Mouse (Mus musculus) heart, embryonic 16.5 days (tissue): ENCODE results near the gene Akap1. TPM values are rescaled to one million over a fixed set of nuclear protein-coding genes. Genes with fewer than 3 reads are reported as not detected.
A peak's percentile ranks its signal among the peaks of the same experiment; 100 is the strongest.

Source experiments
- ATAC-seq: fragments of 200-750 bp; cut with Nextera tagmentation; replicated peaks from 2 replicates; pipeline ENCODE4 v1.8.0; 2017; ENCODE audit warnings: moderate number of reproducible peaks; ENCODE audit not compliant: insufficient read depth, low FRiP score; ENCODE audit errors: extremely low read depth
- H3K27ac ChIP-seq: fragments of 300-500 bp; sonication (generic); 2 replicates; pipeline ENCODE4 v1.5.1; 2014; ENCODE audit warnings: mild to moderate bottlenecking, low read length, control low read depth, moderate library complexity
- H3K27me3 ChIP-seq: fragments of 300-500 bp; sonication (generic); 2 replicates; pipeline ENCODE4 v1.6.1; 2014; ENCODE audit warnings: low read length, mixed read lengths; ENCODE audit not compliant: control insufficient read depth, insufficient read depth
- H3K36me3 ChIP-seq: fragments of 300-500 bp; sonication (generic); 2 replicates; pipeline ENCODE4 v1.6.1; 2014; ENCODE audit not compliant: control insufficient read depth, insufficient read depth
- H3K4me1 ChIP-seq: fragments of 300-500 bp; sonication (generic); 2 replicates; pipeline ENCODE4 v1.6.1; 2014; ENCODE audit warnings: low read length, mixed read lengths; ENCODE audit not compliant: control insufficient read depth, insufficient read depth
- H3K4me2 ChIP-seq: fragments of 300-500 bp; sonication (generic); 2 replicates; pipeline ENCODE4 v1.6.1; 2014; ENCODE audit warnings: low read depth, mild to moderate bottlenecking, control low read depth, low read length
- H3K4me3 ChIP-seq: fragments of 300-500 bp; sonication (generic); 2 replicates; pipeline ENCODE4 v1.5.1; 2014; ENCODE audit warnings: mild to moderate bottlenecking, control low read depth, low read length
- H3K9ac ChIP-seq: fragments of 300-500 bp; sonication (generic); 2 replicates; pipeline ENCODE4 v1.6.1; 2014; ENCODE audit warnings: low read length, control low read depth
- H3K9me3 ChIP-seq: fragments of 300-500 bp; sonication (generic); replicated peaks from 2 replicates; pipeline ENCODE4 v1.6.1; 2016; ENCODE audit warnings: low read length; ENCODE audit not compliant: control insufficient read depth
- WGBS: fragments of 180-500 bp; shearing (Covaris S2); extraction: QIAGEN DNeasy Blood & Tissue Kit; methylation state at CpG from one replicate; pipeline ENCODE4 v1.1.7; 2014; 5-methylcytosine and 5-hydroxymethylcytosine counted together
- polyA plus RNA-seq: library from polyadenylated mRNA; unstranded; fragments of >200 nt; fragmentation: Nextera tagmentation; extraction: Ambion mirVana; gene quantifications from 2 replicates; pipeline ENCODE4 v1.2.1, GENCODE M21; 2015

Akap1 gene
- polyA plus RNA-seq, 1 experiment from 2014 or later, result 58.0 TPM

DNA sequence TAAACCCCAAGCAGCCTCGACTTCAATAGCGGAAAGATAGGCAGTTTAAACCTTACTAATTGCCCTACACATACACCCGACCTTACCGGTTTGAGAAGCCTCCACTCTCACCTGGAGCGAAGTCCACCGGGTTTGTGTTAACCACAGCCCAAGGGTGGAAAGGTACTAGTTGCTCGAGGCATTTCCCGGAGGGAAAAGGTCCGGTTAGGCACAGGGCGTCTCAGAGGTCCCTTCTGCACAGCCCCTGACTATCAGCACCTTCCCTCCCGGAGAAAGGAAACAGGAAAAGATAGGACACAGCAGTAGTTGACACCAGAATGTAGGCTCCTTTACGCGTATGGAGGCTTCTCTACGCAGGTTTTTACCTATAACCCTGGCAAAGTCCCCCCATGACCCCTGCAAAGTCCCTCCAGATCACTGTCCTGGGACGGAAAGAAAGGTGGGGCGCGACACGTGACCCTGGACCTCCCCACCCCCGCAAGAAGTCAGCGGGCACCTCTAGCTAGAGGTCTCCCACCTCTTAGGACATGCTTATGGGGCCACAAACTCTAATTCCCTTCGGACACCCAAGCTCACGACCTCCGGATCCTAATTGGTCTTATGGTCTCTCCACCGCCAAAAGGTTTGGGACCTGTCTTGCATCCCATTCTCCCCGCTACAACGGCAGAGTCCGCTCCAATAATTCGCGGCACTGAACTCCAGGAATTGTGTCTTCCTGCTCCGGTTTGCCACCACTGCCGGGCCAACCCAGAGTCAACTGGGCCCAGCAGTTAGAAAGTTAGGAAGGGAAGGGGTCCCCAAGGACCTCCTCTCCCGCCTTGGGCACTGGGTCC lies 1.1 kb downstream of the Akap1 start:
- no peak for ATAC-seq
- 1% methylated on average over 32 of the region's 32 CpGs for WGBS
- Histone ChIP-seq H3K4me3 (peak overlapping the region; percentile 94), H3K27me3 (no peaks in the 10 kb centered on the region), H3K27ac (peak overlapping the region; percentile 89), H3K9ac (peak overlapping the region; percentile 93), H3K4me1 (peaks cover 30% of the 10 kb centered on the region), H3K9me3 (no peaks in the 10 kb centered on the region), H3K4me2 (peak overlapping the region; percentile 88), H3K36me3 (no peaks in the 10 kb centered on the region)

DNA sequence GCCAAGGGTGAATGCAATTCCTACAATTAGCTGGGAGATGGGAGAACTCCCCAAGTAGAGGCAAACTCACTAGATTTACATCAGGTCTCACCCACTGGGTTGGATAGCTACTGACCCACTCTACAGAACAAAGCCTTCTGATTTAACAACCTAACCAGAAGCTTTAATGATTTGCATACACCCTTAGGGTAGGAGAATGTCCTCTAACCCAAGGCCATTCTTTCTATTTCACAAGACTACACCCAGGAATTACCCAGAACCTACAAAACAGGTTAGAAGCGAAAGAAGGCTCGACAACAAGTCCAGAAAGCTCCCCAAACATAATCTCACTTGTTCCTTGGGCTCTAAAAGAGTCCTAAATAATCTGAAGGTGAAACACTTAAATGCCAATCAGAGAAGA lies 2.0 kb downstream of the Akap1 start:
- Histone ChIP-seq H3K4me3 (peak overlapping the region; percentile 94), H3K27me3 (no peaks in the 10 kb centered on the region), H3K27ac (peak overlapping the region; percentile 89), H3K9ac (peak overlapping the region; percentile 93), H3K4me2 (peak overlapping the region; percentile 88), H3K36me3 (no peaks in the 10 kb centered on the region), H3K4me1 (peaks cover 34% of the 10 kb centered on the region), H3K9me3 (no peaks in the 10 kb centered on the region)
- no peak for ATAC-seq
- WGBS, result 69% methylated on average over 2 of the region's 2 CpGs

DNA sequence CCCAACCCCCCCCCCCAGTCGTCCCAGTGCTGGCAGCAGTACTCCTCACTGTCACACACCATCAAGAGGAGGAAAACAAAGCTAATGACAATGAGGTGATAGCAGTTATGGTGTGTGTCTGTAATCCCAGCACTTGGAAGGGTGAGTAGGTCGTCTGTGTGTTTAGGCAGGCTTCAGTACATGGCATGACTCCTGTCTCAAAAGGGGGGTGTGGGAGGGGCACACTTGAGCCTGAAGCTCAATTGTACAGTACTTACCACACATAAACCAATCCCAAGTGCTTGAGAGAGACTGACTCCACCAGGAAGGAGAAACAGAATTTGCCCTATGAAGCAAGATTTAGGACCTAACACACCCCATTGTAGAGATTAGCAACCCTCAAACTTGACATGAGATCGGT lies 3.3 kb downstream of the Akap1 start:
- peaks cover 47% of the 10 kb centered on the region for H3K4me1 ChIP-seq
- H3K9ac ChIP-seq, result peak overlapping the region; percentile 49
- H3K27ac ChIP-seq, result peak overlapping the region; percentile 25; the same call in 1 of the 2 replicates
- H3K4me2 ChIP-seq, result peak overlapping the region; percentile 27
- 37% methylated on average over 3 of the region's 3 CpGs for WGBS
- H3K27me3 ChIP-seq, result no peaks in the 10 kb centered on the region
- no peak overlapping the region for H3K4me3 ChIP-seq
- no peaks in the 10 kb centered on the region for H3K9me3 ChIP-seq
- no peak for ATAC-seq
- H3K36me3 ChIP-seq, result no peaks in the 10 kb centered on the region

DNA sequence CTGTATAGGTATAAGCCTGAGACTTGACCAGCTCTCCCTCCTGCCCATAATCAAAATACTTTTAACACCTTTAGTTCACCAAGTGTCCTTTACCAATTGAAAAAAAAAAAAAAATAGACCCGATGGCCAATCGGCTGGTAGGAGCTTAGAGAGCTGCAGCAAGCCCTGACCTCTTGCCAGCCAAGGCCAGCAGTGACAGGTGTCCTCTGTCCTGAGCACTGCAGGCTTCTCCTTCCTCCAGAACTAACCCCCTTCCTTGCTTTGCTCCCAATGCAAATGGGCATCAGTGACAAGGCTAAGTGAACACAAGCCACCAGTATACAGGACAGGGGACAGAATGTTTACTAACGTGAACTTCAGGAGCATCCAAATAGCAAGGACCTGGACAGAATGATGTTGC lies 3.7 kb downstream of the Akap1 start:
- H3K4me1 ChIP-seq, result peaks cover 52% of the 10 kb centered on the region
- no peak for ATAC-seq
- H3K27me3 ChIP-seq, result no peaks in the 10 kb centered on the region
- H3K4me3 ChIP-seq, result no peak overlapping the region
- no peaks in the 10 kb centered on the region for H3K9me3 ChIP-seq
- no peaks in the 10 kb centered on the region for H3K36me3 ChIP-seq
- H3K27ac ChIP-seq, result no peak overlapping the region
- H3K9ac ChIP-seq, result no peak overlapping the region
- 57% methylated on average over 3 of the region's 3 CpGs for WGBS
- no peak overlapping the region for H3K4me2 ChIP-seq

DNA sequence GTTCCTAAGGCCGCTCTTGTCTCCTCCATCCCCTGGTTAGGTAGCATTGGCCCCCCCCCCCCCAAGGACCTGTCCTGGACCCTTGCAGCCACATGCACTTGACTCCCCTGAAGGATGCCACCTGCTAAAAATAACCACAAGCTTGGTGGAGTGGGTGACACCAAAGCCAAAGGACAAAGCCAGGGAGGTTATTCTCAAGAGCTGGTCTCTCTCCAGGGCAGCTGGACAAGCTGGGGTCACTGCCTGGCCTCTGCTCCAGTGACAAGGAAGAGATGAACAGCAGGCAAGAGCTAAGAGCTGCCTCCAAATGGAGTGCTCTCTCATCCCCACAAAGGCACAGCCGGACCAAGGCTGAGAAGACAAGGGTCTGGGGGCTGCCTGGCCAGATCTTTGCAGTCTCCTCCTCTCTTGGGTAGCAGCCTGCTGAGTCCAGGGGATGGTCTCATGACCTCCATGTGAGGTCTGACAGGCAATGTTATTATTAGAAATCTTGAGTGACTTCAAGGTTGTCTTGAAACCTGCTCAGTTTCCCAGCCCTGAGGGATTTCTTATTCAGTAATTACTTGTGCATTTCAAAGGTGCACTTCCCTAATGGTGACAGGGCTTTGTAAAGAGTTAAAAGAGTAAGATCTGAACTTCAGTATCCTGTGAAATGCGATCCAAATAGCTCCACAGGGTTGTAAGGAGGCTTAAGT lies 6.9 kb downstream of the Akap1 start:
- no peaks in the 10 kb centered on the region for H3K9me3 ChIP-seq
- H3K27me3 ChIP-seq, result no peaks in the 10 kb centered on the region
- H3K36me3 ChIP-seq, result no peaks in the 10 kb centered on the region
- peak overlapping the region; percentile 63 for H3K9ac ChIP-seq
- 0 out of 2 replicates have a peak, but pooled peaks have one; percentile 34 for ATAC-seq
- H3K4me3 ChIP-seq, result no peak overlapping the region
- H3K4me1 ChIP-seq, result peaks cover 51% of the 10 kb centered on the region
- 34% methylated on average over 3 of the region's 3 CpGs for WGBS
- peak overlapping the region; percentile 41 for H3K4me2 ChIP-seq
- peak overlapping the region; percentile 95 for H3K27ac ChIP-seq

DNA sequence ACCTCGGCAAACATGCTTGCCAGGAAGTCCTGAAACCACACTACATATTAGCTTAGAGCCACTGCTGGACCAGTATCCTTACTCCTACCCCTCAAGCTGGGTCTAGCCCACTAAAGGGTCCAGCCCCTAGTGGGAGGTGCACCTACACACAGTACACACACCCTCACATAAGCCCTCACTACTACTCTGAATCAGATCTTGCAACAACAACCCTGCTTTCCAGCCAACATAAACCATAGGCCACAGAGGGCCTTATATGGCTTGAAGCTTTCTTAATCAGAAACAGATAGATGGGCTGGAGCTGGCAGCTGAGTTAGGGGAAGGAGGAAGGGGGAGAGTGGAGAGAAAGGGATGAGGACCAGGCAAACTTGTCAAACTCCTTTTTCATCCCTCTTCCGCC lies 8.0 kb downstream of the Akap1 start:
- Histone ChIP-seq H3K36me3 (no peaks in the 10 kb centered on the region), H3K4me1 (peaks cover 45% of the 10 kb centered on the region), H3K4me2 (no peak overlapping the region), H3K27me3 (no peaks in the 10 kb centered on the region), H3K9ac (0 out of 2 replicates have a peak overlapping the region, but pooled peaks have one; percentile 17), H3K4me3 (no peak overlapping the region), H3K27ac (peak overlapping the region; percentile 95), H3K9me3 (no peaks in the 10 kb centered on the region)
- WGBS, result 42% methylated on average over 2 of the region's 2 CpGs
- peak; percentile 28; the same call in 1 of the 2 replicates for ATAC-seq

DNA sequence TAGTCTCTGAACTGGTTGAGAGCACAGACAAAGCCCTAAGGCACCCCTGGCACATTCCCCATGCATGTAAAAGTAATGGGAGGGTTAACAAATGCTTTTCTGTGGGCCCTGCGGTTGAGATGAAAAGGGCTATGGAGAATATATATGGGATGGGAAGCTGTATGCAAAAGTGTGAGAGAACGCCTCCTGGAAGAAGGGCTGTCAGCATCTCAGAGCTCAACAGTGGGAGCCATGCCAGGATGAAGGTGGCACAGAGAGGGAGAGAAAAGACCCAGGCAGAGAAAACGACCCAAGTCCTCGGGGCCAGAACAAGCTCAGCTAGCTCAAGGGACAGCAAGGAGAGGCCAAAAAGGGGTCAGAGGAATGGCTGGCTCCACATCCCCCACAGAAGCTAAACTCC lies 8.6 kb downstream of the Akap1 start:
- ATAC-seq, result no peak
- H3K4me2 ChIP-seq, result no peak overlapping the region
- peak overlapping the region; percentile 95 for H3K27ac ChIP-seq
- 0 out of 2 replicates have a peak overlapping the region, but pooled peaks have one; percentile 17 for H3K9ac ChIP-seq
- no peaks in the 10 kb centered on the region for H3K27me3 ChIP-seq
- no peaks in the 10 kb centered on the region for H3K36me3 ChIP-seq
- H3K4me3 ChIP-seq, result no peak overlapping the region
- H3K9me3 ChIP-seq, result no peaks in the 10 kb centered on the region
- H3K4me1 ChIP-seq, result peaks cover 46% of the 10 kb centered on the region
- 34% methylated on average over 4 of the region's 4 CpGs for WGBS

DNA sequence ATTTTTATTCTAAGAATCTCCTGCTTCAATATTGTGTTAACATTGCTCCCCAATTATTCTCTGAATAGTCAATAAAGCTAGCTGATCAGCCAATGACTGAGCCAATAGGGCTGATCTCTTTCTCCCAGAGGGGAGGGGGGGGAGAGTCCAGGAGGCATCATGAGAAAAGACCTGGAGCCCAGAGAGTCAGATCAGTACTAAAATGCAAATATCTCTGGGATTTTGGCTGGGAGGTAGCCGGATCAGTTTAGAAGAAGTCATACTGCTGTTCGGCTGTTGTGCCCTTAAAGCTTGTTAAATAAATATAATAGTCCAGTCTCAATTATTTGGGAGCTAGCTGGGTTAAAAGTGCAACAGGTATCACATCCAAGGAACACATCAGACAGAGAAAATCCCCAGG lies 10.8 kb downstream of the Akap1 start:
- no peak overlapping the region for H3K9ac ChIP-seq
- peaks cover 53% of the 10 kb centered on the region for H3K4me1 ChIP-seq
- no peaks in the 10 kb centered on the region for H3K9me3 ChIP-seq
- 92% methylated on average over 2 of the region's 2 CpGs for WGBS
- H3K27ac ChIP-seq, result no peak overlapping the region
- no peak overlapping the region for H3K4me3 ChIP-seq
- no peak overlapping the region for H3K4me2 ChIP-seq
- H3K36me3 ChIP-seq, result no peaks in the 10 kb centered on the region
- no peaks in the 10 kb centered on the region for H3K27me3 ChIP-seq
- ATAC-seq, result no peak

DNA sequence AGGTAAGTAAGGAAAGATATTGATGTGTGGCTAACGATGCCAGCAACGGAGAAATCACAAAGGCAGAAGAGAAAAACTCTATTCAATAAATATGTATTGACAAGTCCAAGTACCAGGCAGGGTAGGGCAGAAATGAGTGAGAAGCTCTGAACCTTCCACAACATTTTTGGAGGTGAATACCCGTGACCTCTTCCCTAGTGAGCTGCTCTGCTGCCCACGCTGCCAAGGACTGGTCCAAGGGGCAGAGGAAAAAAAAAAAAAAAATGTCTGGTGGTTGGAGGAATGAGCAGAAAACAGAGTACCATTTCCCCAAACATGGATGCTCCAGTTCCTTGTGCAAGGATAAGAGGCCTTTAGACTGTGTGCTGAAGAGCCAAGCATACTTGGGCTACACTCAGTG lies 11.6 kb downstream of the Akap1 start:
- no peak for ATAC-seq

More for the DNA sequence above, 11.6 kb downstream of the Akap1 start:
- H3K4me2 ChIP-seq, result no peak overlapping the region
- no peak overlapping the region for H3K27ac ChIP-seq
- no peaks in the 10 kb centered on the region for H3K27me3 ChIP-seq
- H3K4me3 ChIP-seq, result no peak overlapping the region
- no peak overlapping the region for H3K9ac ChIP-seq
- no peaks in the 10 kb centered on the region for H3K36me3 ChIP-seq
- H3K4me1 ChIP-seq, result peaks cover 61% of the 10 kb centered on the region
- H3K9me3 ChIP-seq, result no peaks in the 10 kb centered on the region
- WGBS, result 84% methylated on average over 4 of the region's 4 CpGs
